Mouse (Mus musculus) 3T3-L1 (cell line): ENCODE data around the gene Taar2.

Experiments
- DNase-seq: peaks from one replicate; pipeline ENCODE4 v3.0.0-alpha.2; 2015; ENCODE audit warnings: low read depth, low spot score

Gene Taar2

GRCm38 (mm10) chr10:23938312-23938711, at the start of gene Taar2:
Taar2 (plus strand) TSS chr10:23938572.
- no peak for DNase-seq

GRCm38 (mm10) chr10:23892987-23893386, 45.4 kb upstream of the Taar2 start:
- no peak for DNase-seq

GRCm38 (mm10) chr10:23894601-23895349, 43.6 kb upstream of the Taar2 start, which contains the start of gene Vnn1:
Vnn1 (plus strand) TSS chr10:23894688.
- DNase-seq = peak; percentile 6

GRCm38 (mm10) chr10:23895376-23895775, 43.0 kb upstream of the Taar2 start:
- no peak for DNase-seq

- no peak for DNase-seq
These were observed 37.3 kb upstream of the Taar2 start for GRCm38 (mm10) chr10:23901119-23901518.

GRCm38 (mm10) chr10:23905661-23906060, 32.7 kb upstream of the Taar2 start:
- no peak for DNase-seq

- DNase-seq = no peak
These were observed 18.3 kb upstream of the Taar2 start, which contains the start of gene Taar1 for GRCm38 (mm10) chr10:23920056-23920455. Taar1 (plus strand) TSS chr10:23920356.

GRCm38 (mm10) chr10:23922468-23922867, 15.9 kb upstream of the Taar2 start:
- no peak for DNase-seq

GRCm38 (mm10) chr10:23923941-23924340, 14.4 kb upstream of the Taar2 start:
- DNase-seq = no peak

GRCm38 (mm10) chr10:23937613-23938012, 759 bp upstream of the Taar2 start:
- no peak for DNase-seq

- DNase-seq = peak; percentile 10
These were observed 4.1 kb downstream of the Taar2 start for GRCm38 (mm10) chr10:23942465-23942864.

GRCm38 (mm10) chr10:23948026-23948425, 9.7 kb downstream of the Taar2 start:
- no peak for DNase-seq

- DNase-seq = no peak
These were observed 11.2 kb downstream of the Taar2 start, which contains the start of gene Taar3 for GRCm38 (mm10) chr10:23949508-23950005. Taar3 (plus strand) TSS chr10:23949558.

- DNase-seq = no peak
These were observed 13.3 kb downstream of the Taar2 start for GRCm38 (mm10) chr10:23951714-23952113.

- no peak for DNase-seq
These were observed 20.7 kb downstream of the Taar2 start for GRCm38 (mm10) chr10:23959071-23959470.

- no peak for DNase-seq
These were observed 22.1 kb downstream of the Taar2 start, which contains the start of gene Taar4 for GRCm38 (mm10) chr10:23960444-23960915. Taar4 (plus strand) TSS chr10:23960494.

GRCm38 (mm10) chr10:23963444-23963843, 25.1 kb downstream of the Taar2 start:
- DNase-seq = no peak

- DNase-seq = peak; percentile 12
These were observed 26.7 kb downstream of the Taar2 start for GRCm38 (mm10) chr10:23964921-23965610.

- no peak for DNase-seq
These were observed 32.3 kb downstream of the Taar2 start, which contains the start of gene Taar5 for GRCm38 (mm10) chr10:23970656-23971165. Taar5 (plus strand) TSS chr10:23970706.

GRCm38 (mm10) chr10:23971256-23971655, 32.9 kb downstream of the Taar2 start:
- no peak for DNase-seq

- DNase-seq = no peak
These were observed 39.6 kb downstream of the Taar2 start for GRCm38 (mm10) chr10:23977958-23978357.
